Mouse (Mus musculus) adrenal gland, adult (tissue): ENCODE measurements at regions not wholly inside any gene's neighbourhood (a gene's known extent, or its start where the extent isn't known, plus 50 kb on each side); places are given as distances from the start of the nearest gene placed in this dataset.

ENCODE experiments used
- DNase-seq, 2 experiments: peaks; one replicate each; pipeline ENCODE4 v3.0.0; 2022 to 2023; ENCODE audit warnings: low spot score in 1 of 2; ENCODE audit not compliant: inconsistent age in 2 of 2

GRCm38 (mm10) chr4:105377469-105378187 lies 220.5 kb downstream of the Plpp3 start:
- DNase-seq, result no peak

GRCm38 (mm10) chr4:105384826-105385225 lies 227.7 kb downstream of the Plpp3 start:
- no peak for DNase-seq

GRCm38 (mm10) chr4:105385481-105385880 lies 228.3 kb downstream of the Plpp3 start:
- DNase-seq, result no peak

- DNase-seq, result no peak
Observed at GRCm38 (mm10) chr4:105390378-105390777, 233.2 kb downstream of the Plpp3 start.

GRCm38 (mm10) chr4:105394366-105394765 lies 237.2 kb downstream of the Plpp3 start:
- DNase-seq, result no peak

GRCm38 (mm10) chr4:105397451-105397850 lies 240.3 kb downstream of the Plpp3 start:
- DNase-seq, result no peak

- DNase-seq, result no peak
Observed at GRCm38 (mm10) chr4:105402021-105402420, 244.9 kb downstream of the Plpp3 start.

GRCm38 (mm10) chr4:105403169-105403568 lies 246.0 kb downstream of the Plpp3 start:
- DNase-seq, result peak; percentile 23 to 73

- DNase-seq, result peak in 1 of 2 experiments; percentile 36
Observed at GRCm38 (mm10) chr4:105403686-105404085, 246.5 kb downstream of the Plpp3 start.

GRCm38 (mm10) chr4:105405728-105406127 lies 248.6 kb downstream of the Plpp3 start:
- DNase-seq, result no peak

- DNase-seq, result no peak
Observed at GRCm38 (mm10) chr4:105406786-105407464, 249.8 kb downstream of the Plpp3 start.

- DNase-seq, result no peak
Observed at GRCm38 (mm10) chr4:105408896-105409295, 251.7 kb downstream of the Plpp3 start.

- DNase-seq, result no peak
Observed at GRCm38 (mm10) chr4:105417166-105417565, 260.0 kb downstream of the Plpp3 start.

GRCm38 (mm10) chr4:105422466-105422865 lies 265.3 kb downstream of the Plpp3 start:
- DNase-seq, result no peak

GRCm38 (mm10) chr4:105423727-105424201 lies 266.6 kb downstream of the Plpp3 start:
- DNase-seq, result peak; percentile 58 to 84

- DNase-seq, result no peak
Observed at GRCm38 (mm10) chr4:105425086-105425485, 267.9 kb downstream of the Plpp3 start.

- peak; percentile 31 to 71 for DNase-seq
Observed at GRCm38 (mm10) chr4:105427581-105427980, 270.4 kb downstream of the Plpp3 start.

GRCm38 (mm10) chr4:105429381-105430100 lies 272.4 kb downstream of the Plpp3 start:
- DNase-seq, result peak in 1 of 2 experiments; percentile 36

- no peak for DNase-seq
Observed at GRCm38 (mm10) chr4:105432461-105432860, 275.3 kb downstream of the Plpp3 start.

GRCm38 (mm10) chr4:105437141-105437540 lies 280.0 kb downstream of the Plpp3 start:
- DNase-seq, result no peak

- DNase-seq, result peak in 1 of 2 experiments; percentile 51
Observed at GRCm38 (mm10) chr4:105449046-105449860, 292.1 kb downstream of the Plpp3 start.
